Mouse (Mus musculus): ENCODE results near the gene Adcy2. TPM values are rescaled to one million over a fixed set of nuclear protein-coding genes. Genes with fewer than 3 reads are reported as not detected.

Gene Adcy2
- total RNA-seq, 1 experiment, result 1.3 TPM

GRCm38 (mm10) chr13:68768588-68768987 is 230.8 kb downstream of the Adcy2 start:
- no peak overlapping the region for H3K4me3 ChIP-seq (ENCODE audit: insufficient read depth in 1 of 2, low read depth in 1 of 2, low read length in 2 of 2, poor library complexity in 1 of 2, severe bottlenecking in 1 of 2)
- DNase-seq (ENCODE audit: low read depth, low spot score), result no peak
- H3K36me3 ChIP-seq (ENCODE audit: control insufficient read depth, insufficient read depth, low read length, poor library complexity, severe bottlenecking), result no peaks in the 10 kb centered on the region
- TF ChIP-seq ZC3H11A (IDR thresholded peaks at IDR 0.05; ENCODE audit: borderline replicate concordance, low read depth, low read length) (no peak), ZNF384 (IDR thresholded peaks at IDR 0.05; ENCODE audit: low read depth, low read length) (no peak), HCFC1 (IDR thresholded peaks at IDR 0.05; ENCODE audit: borderline replicate concordance, insufficient read depth, low read length) (no peak), CHD2 (IDR thresholded peaks at IDR 0.05; ENCODE audit: low read depth, low read length) (no peak), MAFK (IDR thresholded peaks at IDR 0.05; ENCODE audit: insufficient read depth, low read depth, low read length) (no peak)
- no peaks in the 10 kb centered on the region for H3K4me1 ChIP-seq (ENCODE audit: control insufficient read depth in 2 of 2, insufficient read depth in 2 of 2, low read length in 2 of 2, poor library complexity in 1 of 2)
- in situ Hi-C loops (cut with MboI; ENCODE audit: low sequenced_read_pairs in 2 of 2, unreplicated experiment in 2 of 2), result no loop called here
- H3K9ac ChIP-seq (ENCODE audit: insufficient read depth, low read depth, low read length, poor library complexity, severe bottlenecking), result no peak overlapping the region
- H3K27ac ChIP-seq (ENCODE audit: insufficient read depth, low read depth, low read length, poor library complexity, severe bottlenecking), result no peak overlapping the region
- H3K9me3 ChIP-seq (ENCODE audit: control insufficient read depth, insufficient read depth, low read depth, low read length), result no peaks in the 10 kb centered on the region

GRCm38 (mm10) chr13:68765896-68766578 is 233.3 kb downstream of the Adcy2 start:
- Histone ChIP-seq H3K4me1 (ENCODE audit: control insufficient read depth in 2 of 2, insufficient read depth in 2 of 2, low read length in 2 of 2, poor library complexity in 1 of 2) (no peaks in the 10 kb centered on the region), H3K36me3 (ENCODE audit: control insufficient read depth, insufficient read depth, low read length, poor library complexity, severe bottlenecking) (no peaks in the 10 kb centered on the region), H3K9ac (ENCODE audit: insufficient read depth, low read depth, low read length, poor library complexity, severe bottlenecking) (no peak overlapping the region), H3K9me3 (ENCODE audit: control insufficient read depth, insufficient read depth, low read depth, low read length) (no peaks in the 10 kb centered on the region), H3K27ac (ENCODE audit: insufficient read depth, low read depth, low read length, poor library complexity, severe bottlenecking) (no peak overlapping the region), H3K4me3 (ENCODE audit: insufficient read depth in 1 of 2, low read depth in 1 of 2, low read length in 2 of 2, poor library complexity in 1 of 2, severe bottlenecking in 1 of 2) (no peak overlapping the region)
- DNase-seq (ENCODE audit: low read depth, low spot score), result no peak
- TF ChIP-seq MAFK (IDR thresholded peaks at IDR 0.05; ENCODE audit: insufficient read depth, low read depth, low read length) (no peak), ZC3H11A (IDR thresholded peaks at IDR 0.05; ENCODE audit: borderline replicate concordance, low read depth, low read length) (no peak), ZNF384 (IDR thresholded peaks at IDR 0.05; ENCODE audit: low read depth, low read length) (no peak), HCFC1 (IDR thresholded peaks at IDR 0.05; ENCODE audit: borderline replicate concordance, insufficient read depth, low read length) (no peak), CHD2 (IDR thresholded peaks at IDR 0.05; ENCODE audit: low read depth, low read length) (no peak)
- in situ Hi-C loops (cut with MboI; ENCODE audit: low sequenced_read_pairs in 2 of 2, unreplicated experiment in 2 of 2), result no loop called here

- Histone ChIP-seq H3K9ac (ENCODE audit: insufficient read depth, low read depth, low read length, poor library complexity, severe bottlenecking) (no peak overlapping the region), H3K9me3 (ENCODE audit: control insufficient read depth, insufficient read depth, low read depth, low read length) (no peaks in the 10 kb centered on the region), H3K4me1 (ENCODE audit: control insufficient read depth in 2 of 2, insufficient read depth in 2 of 2, low read length in 2 of 2, poor library complexity in 1 of 2) (no peaks in the 10 kb centered on the region), H3K36me3 (ENCODE audit: control insufficient read depth, insufficient read depth, low read length, poor library complexity, severe bottlenecking) (no peaks in the 10 kb centered on the region), H3K4me3 (ENCODE audit: insufficient read depth in 1 of 2, low read depth in 1 of 2, low read length in 2 of 2, poor library complexity in 1 of 2, severe bottlenecking in 1 of 2) (no peak overlapping the region), H3K27ac (ENCODE audit: insufficient read depth, low read depth, low read length, poor library complexity, severe bottlenecking) (no peak overlapping the region)
- no peak for DNase-seq (ENCODE audit: low read depth, low spot score)
- in situ Hi-C loops (cut with MboI; ENCODE audit: low sequenced_read_pairs in 2 of 2, unreplicated experiment in 2 of 2), result no loop called here
- TF ChIP-seq ZC3H11A (IDR thresholded peaks at IDR 0.05; ENCODE audit: borderline replicate concordance, low read depth, low read length) (no peak), HCFC1 (IDR thresholded peaks at IDR 0.05; ENCODE audit: borderline replicate concordance, insufficient read depth, low read length) (no peak), CHD2 (IDR thresholded peaks at IDR 0.05; ENCODE audit: low read depth, low read length) (no peak), MAFK (IDR thresholded peaks at IDR 0.05; ENCODE audit: insufficient read depth, low read depth, low read length) (no peak), ZNF384 (IDR thresholded peaks at IDR 0.05; ENCODE audit: low read depth, low read length) (no peak)
Observed at GRCm38 (mm10) chr13:68764614-68765013, 234.7 kb downstream of the Adcy2 start.

- TF ChIP-seq CHD2 (IDR thresholded peaks at IDR 0.05; ENCODE audit: low read depth, low read length) (no peak), ZC3H11A (IDR thresholded peaks at IDR 0.05; ENCODE audit: borderline replicate concordance, low read depth, low read length) (no peak), ZNF384 (IDR thresholded peaks at IDR 0.05; ENCODE audit: low read depth, low read length) (no peak), MAFK (IDR thresholded peaks at IDR 0.05; ENCODE audit: insufficient read depth, low read depth, low read length) (no peak), HCFC1 (IDR thresholded peaks at IDR 0.05; ENCODE audit: borderline replicate concordance, insufficient read depth, low read length) (no peak)
- DNase-seq (ENCODE audit: low read depth, low spot score), result no peak
- H3K27ac ChIP-seq (ENCODE audit: insufficient read depth, low read depth, low read length, poor library complexity, severe bottlenecking), result no peak overlapping the region
Observed at GRCm38 (mm10) chr13:68749801-68750200, 249.5 kb downstream of the Adcy2 start.

More at GRCm38 (mm10) chr13:68749801-68750200, 249.5 kb downstream of the Adcy2 start:
- Histone ChIP-seq H3K4me1 (ENCODE audit: control insufficient read depth in 2 of 2, insufficient read depth in 2 of 2, low read length in 2 of 2, poor library complexity in 1 of 2) (no peaks in the 10 kb centered on the region), H3K36me3 (ENCODE audit: control insufficient read depth, insufficient read depth, low read length, poor library complexity, severe bottlenecking) (no peaks in the 10 kb centered on the region), H3K4me3 (ENCODE audit: insufficient read depth in 1 of 2, low read depth in 1 of 2, low read length in 2 of 2, poor library complexity in 1 of 2, severe bottlenecking in 1 of 2) (no peak overlapping the region), H3K9me3 (ENCODE audit: control insufficient read depth, insufficient read depth, low read depth, low read length) (no peaks in the 10 kb centered on the region), H3K9ac (ENCODE audit: insufficient read depth, low read depth, low read length, poor library complexity, severe bottlenecking) (no peak overlapping the region)
- in situ Hi-C loops (cut with MboI; ENCODE audit: low sequenced_read_pairs in 2 of 2, unreplicated experiment in 2 of 2), result no loop called here

Measured in ES-E14 (cell line).